Mouse (Mus musculus) MN1 (cell line): ENCODE measurements around the gene Mpzl3.

ENCODE experiments used
- DNase-seq: peaks from one replicate; pipeline ENCODE4 v3.0.0-alpha.2; 2016; ENCODE audit warnings: low spot score

The Mpzl3 gene

DNA sequence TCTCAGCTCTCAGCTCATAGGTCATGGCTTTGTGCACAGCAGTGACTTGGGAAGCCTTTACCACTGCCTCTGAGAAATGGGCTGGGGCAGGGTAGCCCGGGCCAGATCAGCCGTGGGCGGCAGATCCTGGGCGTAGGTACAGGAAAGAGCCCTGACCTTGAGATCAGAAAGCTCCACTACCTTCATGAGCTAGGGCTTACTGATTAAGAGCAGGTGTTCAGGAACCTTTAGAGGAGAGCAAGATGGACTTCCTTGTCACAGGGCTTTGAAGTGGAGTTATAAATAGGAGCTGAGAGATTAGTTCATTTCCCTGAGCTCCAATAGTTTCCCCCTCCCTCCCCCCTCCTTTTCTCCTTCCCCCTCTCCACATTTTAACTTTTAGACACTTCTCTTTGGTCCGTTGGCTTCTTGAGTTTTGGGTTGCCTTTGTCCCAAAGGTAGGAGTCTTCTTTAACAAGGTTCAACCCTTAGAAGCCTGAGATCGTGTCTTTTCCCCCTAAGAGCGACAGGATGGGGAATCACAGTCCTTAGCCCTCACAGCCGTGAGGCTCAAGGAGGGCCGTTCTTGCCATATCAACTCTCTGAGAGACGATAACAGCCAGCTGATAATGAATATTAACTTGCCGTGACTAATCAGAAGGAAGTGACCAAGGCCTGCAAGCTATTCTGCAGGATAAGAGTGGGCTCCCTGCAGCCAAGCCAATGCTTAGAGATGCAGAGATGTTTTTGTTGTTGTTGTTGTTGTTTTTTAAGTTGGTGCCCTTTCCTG, 48.4 kb downstream of the Mpzl3 start:
- DNase-seq, result no peak

DNA sequence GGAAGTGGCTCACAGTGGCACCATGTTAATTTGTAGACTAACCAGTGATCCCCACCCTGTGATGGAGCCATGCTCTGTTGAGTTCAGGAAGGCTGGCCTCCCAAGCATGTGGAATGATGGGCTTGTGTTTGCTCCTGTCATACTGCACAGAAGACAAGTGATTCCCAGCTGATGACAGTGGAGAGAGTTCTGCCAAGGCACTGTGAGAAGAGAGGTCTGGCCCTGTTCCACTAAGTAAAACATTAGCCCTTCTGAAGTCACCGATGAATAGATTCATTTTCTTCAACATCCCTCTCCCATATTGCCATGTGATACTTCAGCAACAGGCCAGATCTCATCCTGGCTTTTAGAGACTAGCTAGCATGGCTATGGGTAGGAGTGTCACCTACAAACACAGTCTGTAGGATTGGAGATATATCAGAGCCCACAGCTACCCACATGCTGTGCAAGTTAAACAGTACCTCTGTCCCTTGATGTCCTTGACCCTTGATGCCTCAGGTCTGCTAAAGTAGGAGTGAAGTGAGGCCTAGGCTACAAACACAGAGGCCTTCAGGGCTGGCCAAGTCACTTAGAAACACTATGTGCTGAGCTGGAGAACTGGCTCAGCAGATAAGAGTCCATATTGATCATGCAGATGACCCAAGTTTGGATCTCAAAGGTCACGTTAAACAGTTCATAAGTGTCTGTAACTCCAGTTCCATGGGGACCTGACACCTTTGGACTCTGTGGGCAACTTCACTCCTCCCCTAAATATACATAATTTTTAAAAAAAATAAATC, 50.8 kb downstream of the Mpzl3 start:
- no peak for DNase-seq

DNA sequence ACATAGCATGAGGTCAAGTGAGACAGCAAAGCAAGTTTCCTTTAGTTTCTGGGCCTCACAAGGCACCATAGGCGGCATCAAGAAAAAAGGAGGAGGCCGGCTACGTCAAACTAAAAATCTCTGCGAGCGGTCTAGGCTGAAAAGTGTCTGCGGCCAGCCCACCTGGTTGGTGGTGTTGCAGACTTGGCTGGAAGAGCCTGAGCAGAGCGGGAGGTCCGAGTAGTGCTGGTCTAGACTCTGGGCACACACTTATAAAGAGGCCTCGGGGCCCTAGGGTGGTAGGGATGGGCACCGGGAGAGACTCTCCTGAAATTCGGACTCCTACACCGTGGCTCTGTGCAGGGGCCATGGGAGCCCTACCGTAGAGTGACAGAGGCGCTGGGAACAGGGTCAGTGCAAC, 60.7 kb downstream of the Mpzl3 start:
- DNase-seq, result no peak

DNA sequence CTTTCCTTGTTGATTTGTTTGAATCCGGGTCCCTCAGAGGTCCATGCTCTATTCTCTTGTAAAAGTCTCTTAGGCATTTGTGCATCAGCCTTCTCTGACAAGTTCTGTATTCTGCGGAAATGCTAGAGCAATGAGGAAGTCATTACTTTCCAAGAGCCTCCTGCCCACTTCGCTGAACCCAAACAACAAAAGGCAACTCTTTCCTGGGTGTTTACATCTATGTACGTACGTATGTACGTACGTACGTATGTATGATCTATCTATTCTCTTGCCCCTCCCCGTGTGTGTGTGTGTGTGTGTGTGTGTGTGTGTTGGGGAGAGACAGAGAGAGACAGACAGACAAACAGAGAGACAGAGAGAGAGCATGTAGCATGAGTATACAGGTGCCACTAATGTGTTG, 61.8 kb downstream of the Mpzl3 start:
- no peak for DNase-seq

DNA sequence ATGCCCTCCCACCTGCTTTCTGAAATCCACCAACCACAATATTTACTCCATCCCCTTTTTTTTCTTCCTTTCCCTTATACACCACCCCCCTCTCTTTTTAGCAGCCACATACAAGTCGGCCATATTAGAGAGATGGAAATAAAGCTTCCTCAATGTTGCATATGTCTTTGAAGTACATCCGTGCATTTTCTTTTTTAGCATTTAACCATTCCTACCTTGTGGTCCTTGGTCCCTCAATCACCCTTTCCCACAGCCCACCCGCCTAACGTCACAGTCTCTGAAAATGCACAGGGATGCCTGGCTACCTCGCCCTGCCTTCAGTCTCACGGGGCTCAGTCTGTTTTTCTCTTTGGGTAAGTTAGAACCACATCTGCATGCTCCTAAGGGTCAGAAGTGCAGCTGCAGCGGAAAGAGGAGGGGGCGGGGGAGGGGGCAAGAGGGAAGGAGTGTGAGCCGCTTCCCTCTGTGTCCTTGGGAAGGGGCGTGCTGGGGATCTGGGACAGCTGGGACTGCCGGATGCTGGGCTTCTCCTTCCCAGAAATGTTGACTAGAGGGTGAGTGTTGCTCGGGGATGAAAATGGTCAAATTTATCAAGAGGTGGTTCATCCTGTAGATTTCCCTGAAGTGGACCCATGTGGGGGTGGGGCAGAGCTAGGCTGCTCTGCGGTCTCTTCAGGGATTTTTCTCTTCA, 62.9 kb downstream of the Mpzl3 start, which contains the start of gene Scn2b:
TSS of gene Scn2b (plus strand) at position 42 of the 691 bp plus-strand sequence.
- no peak for DNase-seq

DNA sequence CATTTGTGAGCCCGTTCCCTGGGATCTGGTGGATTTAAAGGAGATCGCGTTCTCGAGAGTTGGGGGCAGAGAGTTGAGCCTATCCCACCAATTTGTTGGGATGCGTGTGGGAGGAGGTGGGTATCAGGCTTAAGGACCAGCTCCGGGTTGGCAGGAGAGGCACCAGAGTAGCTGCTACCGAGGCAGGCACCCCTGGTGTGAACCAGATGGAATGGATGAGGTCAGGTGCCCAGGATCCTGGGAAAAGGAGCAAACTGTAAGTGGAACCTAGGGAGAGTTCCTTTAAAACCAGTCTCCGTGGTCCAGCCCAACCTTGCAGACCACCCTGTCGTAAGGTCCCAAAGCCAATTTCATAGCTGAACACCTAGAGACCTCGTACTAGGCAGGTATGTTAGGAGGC, 63.6 kb downstream of the Mpzl3 start:
- DNase-seq, result no peak

DNA sequence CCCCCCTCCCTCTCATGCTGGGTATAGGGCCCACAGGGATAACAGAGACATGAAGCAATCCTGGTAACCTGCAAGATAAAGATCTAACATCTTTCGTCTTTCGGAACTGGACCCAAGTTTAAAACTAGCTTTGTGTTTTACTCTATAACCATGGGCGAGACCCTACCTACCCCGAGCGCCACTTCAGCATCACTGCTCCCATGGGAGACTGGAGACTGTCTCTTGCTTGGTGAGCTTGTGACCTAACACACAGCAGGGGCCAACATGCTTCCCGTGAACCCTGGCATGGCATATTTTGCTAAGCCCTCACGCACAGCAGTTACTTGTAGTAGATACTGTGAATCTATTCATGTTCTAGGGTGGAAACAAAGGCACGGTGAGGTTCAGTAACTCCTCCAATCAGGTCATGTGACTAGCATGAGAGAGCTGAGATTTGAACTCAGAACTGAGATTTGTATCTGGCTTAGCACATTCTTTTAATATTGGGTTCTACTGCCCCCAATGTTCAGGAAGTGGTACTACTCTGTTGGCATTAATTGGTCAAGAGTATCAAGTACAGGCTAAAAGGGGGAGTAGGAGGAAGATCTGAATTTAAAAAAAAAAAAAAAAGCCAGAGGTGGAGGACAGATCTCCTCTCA, 64.4 kb downstream of the Mpzl3 start:
- DNase-seq, result no peak

DNA sequence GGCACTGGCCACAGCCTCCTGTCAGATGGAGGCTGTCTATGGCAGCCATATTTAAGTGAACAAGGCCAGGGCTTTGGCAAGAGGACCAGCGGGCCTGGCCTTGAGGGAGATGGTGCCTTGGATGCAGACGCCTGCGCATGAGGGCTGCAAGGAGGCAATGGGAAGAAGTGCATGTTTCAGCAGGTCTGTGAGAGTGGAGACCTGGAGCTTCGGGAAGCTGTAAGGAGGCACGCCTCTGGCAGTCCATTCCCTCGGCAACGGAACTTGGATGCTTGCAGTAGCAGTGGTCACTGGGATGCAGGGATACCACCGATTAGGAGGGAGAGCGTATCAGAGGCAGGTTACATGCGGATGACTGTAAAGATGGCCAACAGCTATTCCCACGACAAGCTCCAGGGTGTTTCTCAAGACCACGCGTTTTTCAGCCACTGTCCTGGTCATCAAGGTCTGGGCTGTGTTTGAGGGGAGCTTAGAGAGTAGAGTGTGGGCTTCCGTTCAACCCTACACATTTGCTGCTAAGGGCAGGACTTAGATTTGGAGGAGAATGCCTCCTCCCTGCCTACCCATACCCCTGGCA, 65.1 kb downstream of the Mpzl3 start:
- DNase-seq, result no peak

DNA sequence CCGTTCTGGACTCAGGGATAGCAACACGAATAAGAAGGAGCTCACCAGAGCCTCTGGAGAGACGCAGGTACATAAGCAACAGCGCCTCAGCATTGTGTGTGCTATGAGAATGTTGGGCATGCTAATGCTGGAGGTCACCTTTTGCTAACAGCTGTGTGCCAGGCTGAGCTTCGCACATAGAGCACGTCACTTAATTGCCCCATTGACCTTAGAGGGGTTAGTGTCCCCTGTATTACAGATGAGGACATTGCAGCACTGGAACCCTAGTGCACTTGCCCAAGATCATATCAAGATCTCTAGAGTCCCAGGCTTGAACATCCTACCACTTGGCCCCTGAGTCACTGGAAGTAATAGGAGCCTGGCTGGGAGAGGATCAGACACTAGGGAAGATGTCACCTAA, 65.6 kb downstream of the Mpzl3 start:
- no peak for DNase-seq

DNA sequence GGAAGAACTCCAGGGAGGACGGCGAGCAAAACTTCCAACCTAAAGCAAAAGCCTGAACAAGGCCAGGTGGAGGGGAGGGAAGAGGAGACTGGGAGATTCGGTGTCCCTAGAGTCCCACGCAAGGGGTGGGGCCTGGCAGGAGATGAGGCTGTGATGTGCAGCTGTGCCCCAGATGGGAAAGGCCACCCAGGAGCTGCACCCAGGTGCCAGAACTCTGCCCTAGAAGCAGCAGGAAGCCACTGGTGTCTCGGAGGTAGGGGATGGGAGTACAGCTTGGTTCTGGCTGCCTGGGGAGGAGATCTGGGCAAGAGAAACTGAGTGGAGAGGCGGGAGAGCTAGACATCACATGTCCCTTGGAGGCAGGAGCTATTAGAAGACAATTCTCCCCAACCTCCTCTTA, 66.0 kb downstream of the Mpzl3 start:
- no peak for DNase-seq

DNA sequence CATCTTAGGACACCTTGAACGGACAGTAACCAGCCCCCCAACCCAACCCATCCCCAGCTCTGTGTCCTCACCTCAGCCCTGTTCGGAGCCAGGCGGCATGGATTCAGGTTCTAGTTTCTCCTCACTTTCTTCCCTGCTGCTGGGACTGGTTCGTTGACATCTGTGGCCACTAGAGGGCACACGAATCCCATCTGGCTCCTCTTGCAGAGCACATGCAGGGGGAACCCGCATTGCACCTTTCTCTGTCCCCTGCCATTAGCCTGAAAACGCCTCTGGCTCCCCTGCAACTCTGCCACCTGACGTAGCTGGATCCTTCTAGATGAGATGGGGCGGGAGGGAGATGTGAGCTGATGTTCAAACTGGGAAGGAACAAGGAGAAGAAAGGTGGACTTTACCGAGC, 66.8 kb downstream of the Mpzl3 start:
- peak; percentile 72 for DNase-seq

DNA sequence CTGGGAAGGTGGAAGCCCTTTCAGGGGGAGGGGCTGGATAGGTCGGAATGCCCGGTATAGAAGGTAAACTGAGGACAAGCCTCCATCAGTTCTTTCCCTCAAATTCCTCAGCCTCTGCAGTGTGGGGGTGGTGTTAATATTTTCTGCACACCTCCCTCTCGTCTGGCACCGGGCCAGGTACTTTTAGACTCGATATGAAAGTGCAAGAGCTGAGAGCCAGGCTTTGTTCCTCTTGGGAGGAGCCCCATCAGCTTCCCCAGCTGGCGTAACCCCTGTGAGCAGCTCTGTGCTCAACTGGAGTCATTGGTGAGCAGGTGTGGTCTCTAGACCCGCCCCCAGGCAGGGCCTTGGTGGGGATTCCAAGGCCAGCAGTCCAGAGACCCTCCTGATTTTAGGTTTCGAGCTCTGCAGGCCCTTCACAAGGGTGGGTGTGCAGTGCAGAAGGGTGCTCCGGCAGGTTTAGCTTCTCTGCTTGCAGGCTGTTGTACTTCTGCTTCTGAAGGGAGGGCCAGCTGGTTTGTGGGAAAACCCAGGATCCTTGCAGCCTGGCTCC, 67.3 kb downstream of the Mpzl3 start:
- DNase-seq, result no peak

DNA sequence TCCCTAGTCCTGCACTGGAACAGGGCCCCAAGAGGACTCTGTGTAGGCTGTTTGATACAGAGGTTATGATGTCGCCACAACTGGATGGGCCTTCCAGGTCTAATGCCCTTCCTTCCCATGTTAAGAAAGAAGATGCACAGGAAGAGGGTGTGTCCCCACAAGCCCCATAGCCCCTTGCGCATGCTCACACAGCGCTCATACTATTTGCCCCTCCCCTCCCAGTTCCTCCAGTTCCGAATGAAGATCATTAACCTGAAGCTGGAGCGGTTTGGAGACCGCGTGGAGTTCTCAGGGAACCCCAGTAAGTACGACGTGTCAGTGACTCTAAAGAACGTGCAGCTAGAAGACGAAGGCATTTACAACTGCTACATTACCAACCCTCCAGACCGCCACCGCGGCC, 70.2 kb downstream of the Mpzl3 start:
- DNase-seq, result no peak

DNA sequence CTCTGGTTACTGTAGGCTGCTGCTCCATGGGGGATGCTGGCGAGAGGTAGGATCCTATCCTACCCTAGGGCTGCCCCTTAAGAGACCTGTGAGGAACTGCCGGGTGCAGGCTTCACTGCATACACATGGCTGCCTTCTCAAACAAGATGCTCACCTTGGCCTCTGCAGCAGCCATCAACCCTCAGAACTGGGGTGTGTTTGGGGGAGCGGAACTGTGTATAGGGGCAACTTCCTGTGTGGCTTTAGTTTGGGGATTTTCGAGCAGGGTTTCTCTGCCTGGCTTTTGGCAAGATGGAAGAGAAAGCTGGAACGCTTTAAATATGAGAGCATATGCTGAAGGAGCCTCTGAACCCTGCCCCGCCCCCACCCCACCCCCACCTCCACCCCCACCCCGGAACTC, 72.0 kb downstream of the Mpzl3 start:
- no peak for DNase-seq
